Mouse (Mus musculus) liver, adult 2 months (tissue): ENCODE measurements around the gene Slc11a2.

Source experiments
- CTCF ChIP-seq: fragments of 200-500 bp; IDR thresholded peaks from 2 replicates; pipeline ENCODE4 v1.5.1; 2011; ENCODE audit warnings: low read depth, low read length, control low read depth
- POLR2A ChIP-seq: fragments of 200-500 bp; IDR thresholded peaks from 2 replicates; pipeline ENCODE4 v1.6.1; 2011; ENCODE audit warnings: low read length, control low read depth; ENCODE audit not compliant: insufficient read depth; ENCODE audit errors: extremely low read depth

- no peak for TF ChIP-seq CTCF
- no peak for TF ChIP-seq POLR2A
These were observed 31.6 kb upstream of the Slc11a2 start for GRCm38 (mm10) chr15:100456356-100456991.
